Mouse (Mus musculus) gastrocnemius, postnatal 25 days (tissue): ENCODE data around the gene Acnat2. TPM values are rescaled to one million over a fixed set of nuclear protein-coding genes. Genes with fewer than 3 reads are reported as not detected.
"Not testable (repeated sequence)": the region's sequence is repeated elsewhere in the genome, so short reads cannot be mapped to it uniquely, and the experiment has no call there.

Experiments
- DNase-seq: peaks from one replicate; pipeline ENCODE4 v3.0.0; 2022
- long read RNA-seq, 2 experiments: library from polyadenylated mRNA; stranded (forward); transcript quantifications; one replicate each; pipeline ENCODE4 v2.0.0; 2021
- total RNA-seq, 2 experiments: library from RNA; stranded (reverse); gene quantifications; 1 replicate in 1 of 2; 2 replicates in 1 of 2; pipeline ENCODE4 v1.2.3; 2021

The Acnat2 gene
- not detected for total RNA-seq
- long read RNA-seq, experiment 1 = 0 reads
- long read RNA-seq, experiment 2 = 0 reads

GRCm38 (mm10) chr4:49407957-49408356 lies at the start of gene Acnat2:
Gene Acnat2 (minus strand): TSS chr4:49408151.
- DNase-seq = not testable (repeated sequence)

- DNase-seq = no peak
Measured at GRCm38 (mm10) chr4:49456171-49456570, 48.2 kb upstream of the Acnat2 start.

GRCm38 (mm10) chr4:49451848-49452551 lies 44.0 kb upstream of the Acnat2 start:
- no peak for DNase-seq

- not testable (repeated sequence) for DNase-seq
Measured at GRCm38 (mm10) chr4:49451133-49451847, 43.3 kb upstream of the Acnat2 start.

GRCm38 (mm10) chr4:49436968-49437367 lies 29.0 kb upstream of the Acnat2 start:
- not testable (repeated sequence) for DNase-seq

- DNase-seq = not testable (repeated sequence)
Measured at GRCm38 (mm10) chr4:49410151-49410550, 2.2 kb upstream of the Acnat2 start.

- no peak for DNase-seq
Measured at GRCm38 (mm10) chr4:49386873-49387272, 21.1 kb downstream of the Acnat2 start.

GRCm38 (mm10) chr4:49383576-49384318 lies 24.2 kb downstream of the Acnat2 start:
- DNase-seq = not testable (repeated sequence)

GRCm38 (mm10) chr4:49368046-49368445 lies 39.9 kb downstream of the Acnat2 start:
- not testable (repeated sequence) for DNase-seq

- no peak for DNase-seq
Measured at GRCm38 (mm10) chr4:49357097-49357496, 50.9 kb downstream of the Acnat2 start.

- no peak for DNase-seq
Measured at GRCm38 (mm10) chr4:49350470-49350869, 57.5 kb downstream of the Acnat2 start.

- DNase-seq = no peak
Measured at GRCm38 (mm10) chr4:49348677-49349076, 59.3 kb downstream of the Acnat2 start.

GRCm38 (mm10) chr4:49348001-49348400 lies 60.0 kb downstream of the Acnat2 start:
- DNase-seq = not testable (repeated sequence)

GRCm38 (mm10) chr4:49340091-49340490 lies 67.9 kb downstream of the Acnat2 start:
- not testable (repeated sequence) for DNase-seq

GRCm38 (mm10) chr4:49337949-49338348 lies 70.0 kb downstream of the Acnat2 start:
- DNase-seq = not testable (repeated sequence)

Other genes with a start within 250 kb of the Acnat2 start
- gene Acnat1, start 65.8 kb upstream of the Acnat2 start, total RNA-seq = not detected
- gene Baat, start 98.4 kb upstream of the Acnat2 start, total RNA-seq = under 1 TPM in 1 of 2 experiments, not detected in 1; 0.28 TPM
- 10 to 100 TPM; 27.9 to 28.6 TPM for gene Mrpl50, start 112.9 kb upstream of the Acnat2 start, total RNA-seq
- gene Zfp189, start 113.0 kb upstream of the Acnat2 start, total RNA-seq = 1 to 10 TPM; 2.5 to 3.1 TPM
- gene Aldob, start 141.4 kb upstream of the Acnat2 start, total RNA-seq = not detected
- 10 to 100 TPM; 26.7 to 29.2 TPM for gene Tmem246, start 189.7 kb upstream of the Acnat2 start, total RNA-seq
- gene Rnf20, start 223.9 kb upstream of the Acnat2 start, total RNA-seq = 10 to 100 TPM; 26.3 to 26.7 TPM